Mouse (Mus musculus) urinary bladder, adult 18-20 months (tissue): ENCODE measurements at regions not wholly inside any gene's neighbourhood (a gene's known extent, or its start where the extent isn't known, plus 50 kb on each side); places are given as distances from the start of the nearest gene placed in this dataset.
"Not testable (repeated sequence)": the region's sequence is repeated elsewhere in the genome, so short reads cannot be mapped to it uniquely, and the experiment has no call there.

Experiments used
- DNase-seq, 2 experiments: peaks; one replicate each; pipeline ENCODE4 v3.0.0; 2022; ENCODE audit warnings: low spot score in 2 of 2, mixed read lengths in 2 of 2

- no peak for DNase-seq
Measured at GRCm38 (mm10) chr17:52351293-52351692, 251.2 kb upstream of the Kcnh8 start.

GRCm38 (mm10) chr17:52350696-52351095 is 251.8 kb upstream of the Kcnh8 start:
- DNase-seq = no peak

GRCm38 (mm10) chr17:52349872-52350271 is 252.6 kb upstream of the Kcnh8 start:
- no peak for DNase-seq

- no peak for DNase-seq
Measured at GRCm38 (mm10) chr17:52348481-52349083, 253.9 kb upstream of the Kcnh8 start.

- DNase-seq = no peak
Measured at GRCm38 (mm10) chr17:52320586-52320985, 281.9 kb upstream of the Kcnh8 start.

GRCm38 (mm10) chr17:52316976-52317375 is 285.5 kb upstream of the Kcnh8 start:
- DNase-seq = no peak

- no peak for DNase-seq
Measured at GRCm38 (mm10) chr17:52315879-52316278, 286.6 kb upstream of the Kcnh8 start.

- DNase-seq = not testable (repeated sequence)
Measured at GRCm38 (mm10) chr17:52315456-52315855, 287.1 kb upstream of the Kcnh8 start.

GRCm38 (mm10) chr17:52312043-52312442 is 290.5 kb upstream of the Kcnh8 start:
- no peak for DNase-seq

GRCm38 (mm10) chr17:52308789-52309188 is 293.7 kb upstream of the Kcnh8 start:
- DNase-seq = no peak

GRCm38 (mm10) chr17:52304133-52304532 is 298.4 kb upstream of the Kcnh8 start:
- no peak for DNase-seq

GRCm38 (mm10) chr17:52303320-52303719 is 299.2 kb upstream of the Kcnh8 start:
- no peak for DNase-seq

GRCm38 (mm10) chr17:52299769-52300168 is 302.7 kb upstream of the Kcnh8 start:
- DNase-seq = no peak

GRCm38 (mm10) chr17:52285392-52285791 is 317.1 kb upstream of the Kcnh8 start:
- no peak for DNase-seq

- no peak for DNase-seq
Measured at GRCm38 (mm10) chr17:52282264-52282663, 320.2 kb upstream of the Kcnh8 start.

GRCm38 (mm10) chr17:52278523-52278922 is 324.0 kb upstream of the Kcnh8 start:
- DNase-seq = no peak

- DNase-seq = no peak
Measured at GRCm38 (mm10) chr17:52268792-52269191, 333.7 kb upstream of the Kcnh8 start.

GRCm38 (mm10) chr17:52251284-52251683 is 351.2 kb upstream of the Kcnh8 start:
- DNase-seq = no peak

- DNase-seq = no peak
Measured at GRCm38 (mm10) chr17:52225584-52225983, 376.9 kb upstream of the Kcnh8 start.

- DNase-seq = no peak
Measured at GRCm38 (mm10) chr17:52220422-52220821, 382.1 kb upstream of the Kcnh8 start.

- no peak for DNase-seq
Measured at GRCm38 (mm10) chr17:52217411-52217810, 384.3 kb upstream of the Satb1 start.

- no peak for DNase-seq
Measured at GRCm38 (mm10) chr17:52212944-52213343, 379.9 kb upstream of the Satb1 start.

- no peak for DNase-seq
Measured at GRCm38 (mm10) chr17:52210483-52210882, 377.4 kb upstream of the Satb1 start.

- no peak for DNase-seq
Measured at GRCm38 (mm10) chr17:52197731-52198130, 364.6 kb upstream of the Satb1 start.
